Mouse (Mus musculus): ENCODE data around the gene Rorc. TPM values are rescaled to one million over a fixed set of nuclear protein-coding genes. Genes with fewer than 3 reads are reported as not detected.

The Rorc gene
- polyA plus RNA-seq (2015; fragmentation: Nextera tagmentation; extraction: Ambion mirVana) = 14.1 and 19.7 TPM in 2 replicates

DNA sequence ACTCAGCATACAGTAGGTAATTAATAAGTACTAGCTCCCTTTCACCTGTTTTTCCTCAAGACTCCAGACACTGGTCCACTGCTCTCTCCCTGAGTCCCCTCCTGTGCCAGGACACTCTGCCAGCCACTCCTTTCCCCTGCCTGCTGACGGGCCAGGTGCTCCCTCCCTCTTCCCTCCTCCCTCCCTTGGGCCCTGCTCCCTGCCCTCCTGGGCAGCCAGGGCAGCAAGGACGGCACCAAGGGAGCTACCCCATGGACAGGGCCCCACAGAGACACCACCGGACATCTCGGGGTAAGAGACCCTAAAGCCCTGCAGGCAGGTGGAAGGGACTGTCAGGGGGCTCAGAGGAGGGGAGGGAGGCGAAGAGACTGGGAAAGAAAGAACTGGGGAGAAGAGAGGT is at the start of gene Rorc:
Rorc (plus strand) TSS at position 154 of the 400 bp plus-strand sequence.

GRCm38 (mm10) chr3:94341959-94342422 is 30.6 kb upstream of the Rorc start, which contains the start of gene Them5:
TSS of gene Them5 (plus strand) at chr3:94342099.

GRCm38 (mm10) chr3:94362138-94362537 is 10.5 kb upstream of the Rorc start, which contains the start of gene C2cd4d:
TSS of gene C2cd4d (plus strand) at chr3:94362438.

DNA sequence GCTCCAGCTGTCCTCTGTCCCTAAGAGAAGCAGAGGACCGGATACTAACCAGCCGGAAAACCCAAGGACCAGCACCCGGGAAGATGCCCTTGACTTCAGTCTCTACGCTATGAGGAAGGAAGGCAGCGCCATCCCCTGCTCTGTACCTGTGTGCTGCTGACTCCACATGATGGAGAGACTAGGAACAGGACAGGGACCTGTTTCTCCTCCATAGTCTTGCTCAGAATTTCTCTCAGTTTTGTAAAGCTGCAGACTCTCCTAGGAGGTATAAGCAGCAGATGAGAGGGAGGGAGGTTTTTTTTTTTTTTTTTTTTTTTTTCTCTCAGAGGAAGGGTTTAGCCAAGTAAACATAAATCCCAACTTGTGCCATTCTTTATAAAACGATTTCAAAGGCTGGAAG is 25.6 kb downstream of the Rorc start, which contains the start of gene Lingo4:
Lingo4 (plus strand) TSS at position 301 of the 400 bp plus-strand sequence.

DNA sequence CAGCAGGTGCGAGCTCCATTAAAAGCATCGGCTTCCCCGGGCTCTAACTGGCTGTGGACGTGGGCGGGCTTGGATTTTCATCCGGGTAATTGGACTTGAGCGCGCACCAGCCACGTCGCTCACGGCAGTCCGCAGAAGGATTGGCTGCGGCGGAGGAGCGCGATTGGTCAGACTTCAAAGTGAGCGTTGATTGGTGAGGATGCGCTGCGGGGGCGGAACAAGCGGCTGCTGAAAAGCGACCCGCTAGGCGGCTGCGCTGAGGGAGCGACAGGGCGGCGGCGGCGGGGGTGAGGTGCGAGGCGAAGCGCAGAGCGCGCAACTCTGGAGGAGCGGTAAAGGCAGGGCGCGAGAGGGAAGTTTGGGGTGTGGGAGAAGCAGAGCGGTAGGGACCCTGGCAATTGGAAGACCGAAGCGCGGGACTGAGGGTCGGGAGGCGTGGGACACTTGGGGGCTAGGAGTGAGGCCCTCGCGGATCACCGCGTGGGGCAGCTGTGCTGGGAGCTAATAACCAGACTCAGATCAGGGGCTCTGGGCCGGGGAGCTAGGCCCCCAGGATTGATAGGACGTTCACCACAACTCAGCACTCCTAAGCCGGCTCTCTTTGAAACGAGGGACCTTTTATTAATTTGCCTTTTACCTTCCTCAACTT is 40.6 kb downstream of the Rorc start, which contains the start of gene Tdrkh:
Tdrkh (plus strand) TSS at position 243 of the 649 bp plus-strand sequence.

GRCm38 (mm10) chr3:94442951-94443596 is 70.5 kb downstream of the Rorc start, which contains the start of gene Mrpl9:
TSS of gene Mrpl9 (plus strand) at chr3:94443318.

GRCm38 (mm10) chr3:94443597-94443964 is 71.0 kb downstream of the Rorc start, which contains the start of gene Oaz3:
TSS of gene Oaz3 (minus strand) at chr3:94443915.

Other genes with a start within 250 kb of the Rorc start
- gene Gm10696, start 194.6 kb upstream of the Rorc start, polyA plus RNA-seq (2015; fragmentation: Nextera tagmentation; extraction: Ambion mirVana) = not detected in 2 replicates
- not detected in 2 replicates for gene Gm5286, start 176.1 kb upstream of the Rorc start, polyA plus RNA-seq (2015; fragmentation: Nextera tagmentation; extraction: Ambion mirVana)
- gene Gm4778, start 108.8 kb upstream of the Rorc start, polyA plus RNA-seq (2015; fragmentation: Nextera tagmentation; extraction: Ambion mirVana) = not detected in 2 replicates
- gene Them4, start 62.7 kb upstream of the Rorc start, polyA plus RNA-seq (2015; fragmentation: Nextera tagmentation; extraction: Ambion mirVana) = 10.7 and 11.1 TPM in 2 replicates
- 10.5 TPM in 1 of 2 replicates, not detected in the other for gene Them5, start 30.7 kb upstream of the Rorc start, polyA plus RNA-seq (2015; fragmentation: Nextera tagmentation; extraction: Ambion mirVana)
- 1.7 and 1.8 TPM in 2 replicates for gene C2cd4d, start 10.4 kb upstream of the Rorc start, polyA plus RNA-seq (2015; fragmentation: Nextera tagmentation; extraction: Ambion mirVana)
- 0.35 and 0.40 TPM in 2 replicates for gene Lingo4, start 25.7 kb downstream of the Rorc start, polyA plus RNA-seq (2015; fragmentation: Nextera tagmentation; extraction: Ambion mirVana)
- gene Tdrkh, start 40.5 kb downstream of the Rorc start, polyA plus RNA-seq (2015; fragmentation: Nextera tagmentation; extraction: Ambion mirVana) = 13.7 and 15.0 TPM in 2 replicates
- gene Mrpl9, start 70.5 kb downstream of the Rorc start, polyA plus RNA-seq (2015; fragmentation: Nextera tagmentation; extraction: Ambion mirVana) = 69.6 and 79.0 TPM in 2 replicates
- gene Oaz3, start 71.1 kb downstream of the Rorc start, polyA plus RNA-seq (2015; fragmentation: Nextera tagmentation; extraction: Ambion mirVana) = 0.35 and 0.37 TPM in 2 replicates
- 0.52 and 0.81 TPM in 2 replicates for gene Celf3, start 105.5 kb downstream of the Rorc start, polyA plus RNA-seq (2015; fragmentation: Nextera tagmentation; extraction: Ambion mirVana)
- gene Riiad1, start 107.5 kb downstream of the Rorc start, polyA plus RNA-seq (2015; fragmentation: Nextera tagmentation; extraction: Ambion mirVana) = 10.3 and 11.1 TPM in 2 replicates
- 16.3 and 17.7 TPM in 2 replicates for gene Snx27, start 209.9 kb downstream of the Rorc start, polyA plus RNA-seq (2015; fragmentation: Nextera tagmentation; extraction: Ambion mirVana)

All from skeletal muscle tissue, postnatal 0 days (tissue).